In genomic region chr8:105788241-105788640, GRCm38 (mm10) we compare ENCODE assay signal across 8 mouse cellular contexts. TPM values are rescaled to one million over a fixed set of nuclear protein-coding genes. Genes with fewer than 3 reads are reported as not detected.
DNase-seq lines count a peak whose midpoint lies in the region; ATAC-seq lines count a peak whose summit lies in the region.

No protein-coding gene starts in this region.

- peaks cover 50% of the 10 kb centered on the region for H3K36me3 ChIP-seq in hindbrain, embryonic 10.5 days
- H3K36me3 ChIP-seq in hindbrain, embryonic 12.5 days = peaks cover 31% of the 10 kb centered on the region
- H3K36me3 ChIP-seq in embryonic facial prominence, embryonic 11.5 days (replicated peaks; ENCODE audit: control insufficient read depth, insufficient read depth, low read depth, low read length) = no peaks in the 10 kb centered on the region; the same call in 1 of the 2 replicates
- peaks cover 77% of the 10 kb centered on the region for H3K36me3 ChIP-seq in liver, embryonic 16.5 days (ENCODE audit: control insufficient read depth, insufficient read depth)

- DNase-seq in hindbrain, embryonic 10.5 days (ENCODE audit: low spot score) = peak; percentile 65
- peak; percentile 77 to 83 for DNase-seq in B cell, adult 2 months
- DNase-seq in MN1 (ENCODE audit: low spot score) = peak; percentile 56
- DNase-seq in embryonic facial prominence, embryonic 11.5 days (ENCODE audit: low spot score) = peak; percentile 66
- peak; percentile 43 to 73 for DNase-seq in spleen, postnatal 14 days (ENCODE audit: low spot score in 2 of 2)
- DNase-seq in urinary bladder, postnatal 10 days (ENCODE audit: low spot score) = no peak

- H3K4me1 ChIP-seq in hindbrain, embryonic 10.5 days (replicated peaks) = peaks cover 7% of the 10 kb centered on the region; the same call in 1 of the 2 replicates
- H3K4me1 ChIP-seq in hindbrain, embryonic 12.5 days = no peaks in the 10 kb centered on the region
- no peaks in the 10 kb centered on the region for H3K4me1 ChIP-seq in embryonic facial prominence, embryonic 11.5 days (ENCODE audit: control insufficient read depth, insufficient read depth, low read length)
- peaks cover 8% of the 10 kb centered on the region for H3K4me1 ChIP-seq in liver, embryonic 16.5 days (ENCODE audit: control insufficient read depth, low read depth, low read length)

- H3K4me3 ChIP-seq in hindbrain, embryonic 10.5 days = no peak overlapping the region
- H3K4me3 ChIP-seq in hindbrain, embryonic 12.5 days = no peak overlapping the region
- H3K4me3 ChIP-seq in embryonic facial prominence, embryonic 11.5 days (ENCODE audit: low read depth, low read length) = no peak overlapping the region
- H3K4me3 ChIP-seq in liver, embryonic 16.5 days (ENCODE audit: low read depth, low read length) = no peak overlapping the region

- H3K27ac ChIP-seq in hindbrain, embryonic 10.5 days = no peak overlapping the region
- H3K27ac ChIP-seq in hindbrain, embryonic 12.5 days = no peak overlapping the region
- H3K27ac ChIP-seq in embryonic facial prominence, embryonic 11.5 days (replicated peaks; ENCODE audit: low read depth, low read length) = no peak overlapping the region
- no peak overlapping the region for H3K27ac ChIP-seq in liver, embryonic 16.5 days (ENCODE audit: low read length)

- no peak overlapping the region for H3K4me2 ChIP-seq in hindbrain, embryonic 12.5 days (replicated peaks)
- H3K4me2 ChIP-seq in embryonic facial prominence, embryonic 11.5 days (ENCODE audit: low read depth, low read length) = no peak overlapping the region
- no peak overlapping the region for H3K4me2 ChIP-seq in liver, embryonic 16.5 days (ENCODE audit: low read depth, low read length)

- ATAC-seq in hindbrain, embryonic 12.5 days (ENCODE audit: low FRiP score) = no peak
- ATAC-seq in embryonic facial prominence, embryonic 11.5 days (replicated peaks; ENCODE audit: insufficient number of reproducible peaks, low FRiP score, low TSS enrichment, low read depth) = no peak
- ATAC-seq in liver, embryonic 16.5 days (ENCODE audit: low read depth) = 0 out of 2 replicates have a peak, but pooled peaks have one; percentile 19

- WGBS in hindbrain, embryonic 10.5 days = 88% methylated on average over 2 of the region's 2 CpGs
- 95% methylated on average over 2 of the region's 2 CpGs for WGBS in hindbrain, embryonic 12.5 days
- 86% methylated on average over 2 of the region's 2 CpGs for WGBS in embryonic facial prominence, embryonic 11.5 days
- 85% methylated on average over 2 of the region's 2 CpGs for WGBS in liver, embryonic 16.5 days (ENCODE audit: insufficient replicate concordance)

- H3K9me3 ChIP-seq in hindbrain, embryonic 10.5 days = no peaks in the 10 kb centered on the region
- H3K9me3 ChIP-seq in hindbrain, embryonic 12.5 days (replicated peaks) = no peaks in the 10 kb centered on the region
- no peaks in the 10 kb centered on the region for H3K9me3 ChIP-seq in embryonic facial prominence, embryonic 11.5 days (replicated peaks; ENCODE audit: control insufficient read depth, low read length)
- H3K9me3 ChIP-seq in liver, embryonic 16.5 days (replicated peaks; ENCODE audit: control insufficient read depth, low read length) = no peaks in the 10 kb centered on the region

- H3K9ac ChIP-seq in hindbrain, embryonic 12.5 days = no peak overlapping the region
- H3K9ac ChIP-seq in embryonic facial prominence, embryonic 11.5 days (replicated peaks; ENCODE audit: low read length) = no peak overlapping the region
- H3K9ac ChIP-seq in liver, embryonic 16.5 days (ENCODE audit: low read depth, low read length) = no peak overlapping the region

- H3K27me3 ChIP-seq in hindbrain, embryonic 10.5 days (ENCODE audit: insufficient read depth, poor library complexity, severe bottlenecking) = no peaks in the 10 kb centered on the region
- no peaks in the 10 kb centered on the region for H3K27me3 ChIP-seq in hindbrain, embryonic 12.5 days
- no peaks in the 10 kb centered on the region for H3K27me3 ChIP-seq in embryonic facial prominence, embryonic 11.5 days (ENCODE audit: control insufficient read depth, insufficient read depth, low read length)
- no peaks in the 10 kb centered on the region for H3K27me3 ChIP-seq in liver, embryonic 16.5 days (ENCODE audit: control insufficient read depth, insufficient read depth, low read depth, low read length)

RNA-seq across cellular contexts. Expression of gene Gfod2, which starts 29.8 kb away (rescaled TPM):
- 36.8 and 49.8 TPM in 2 replicates for polyA plus RNA-seq in hindbrain, embryonic 10.5 days (2016; fragmentation: Nextera tagmentation; extraction: Ambion mirVana)
- polyA plus RNA-seq in hindbrain, embryonic 12.5 days (2016; fragmentation: Nextera tagmentation; extraction: Ambion mirVana) = 63.8 and 68.1 TPM in 2 replicates
- polyA plus RNA-seq in embryonic facial prominence, embryonic 11.5 days (2014; fragmentation: Nextera tagmentation; extraction: Ambion mirVana) = 24.5 and 26.6 TPM in 2 replicates
- polyA plus RNA-seq in liver, embryonic 16.5 days (2015; fragmentation: Nextera tagmentation; extraction: Ambion mirVana) = 1.6 and 1.8 TPM in 2 replicates

RNA-seq across cellular contexts. Expression of gene Ranbp10, which starts 38.9 kb away (rescaled TPM):
- 10.4 and 11.1 TPM in 2 replicates for polyA plus RNA-seq in hindbrain, embryonic 10.5 days (2016; fragmentation: Nextera tagmentation; extraction: Ambion mirVana)
- 12.8 and 14.6 TPM in 2 replicates for polyA plus RNA-seq in hindbrain, embryonic 12.5 days (2016; fragmentation: Nextera tagmentation; extraction: Ambion mirVana)
- 11.2 and 13.0 TPM in 2 replicates for polyA plus RNA-seq in embryonic facial prominence, embryonic 11.5 days (2014; fragmentation: Nextera tagmentation; extraction: Ambion mirVana)
- 44.3 and 50.1 TPM in 2 replicates for polyA plus RNA-seq in liver, embryonic 16.5 days (2015; fragmentation: Nextera tagmentation; extraction: Ambion mirVana)

RNA-seq across cellular contexts. Expression of gene Tsnaxip1, which starts 39.3 kb away (rescaled TPM):
- 0.51 and 1.8 TPM in 2 replicates for polyA plus RNA-seq in hindbrain, embryonic 10.5 days (2016; fragmentation: Nextera tagmentation; extraction: Ambion mirVana)
- polyA plus RNA-seq in hindbrain, embryonic 12.5 days (2016; fragmentation: Nextera tagmentation; extraction: Ambion mirVana) = 0.84 and 1.5 TPM in 2 replicates
- 0.27 TPM in 1 of 2 replicates, not detected in the other for polyA plus RNA-seq in embryonic facial prominence, embryonic 11.5 days (2014; fragmentation: Nextera tagmentation; extraction: Ambion mirVana)
- 0.07 TPM in 2 replicates for polyA plus RNA-seq in liver, embryonic 16.5 days (2015; fragmentation: Nextera tagmentation; extraction: Ambion mirVana)
